Mouse (Mus musculus): ENCODE measurements at regions not wholly inside any gene's neighbourhood (a gene's known extent, or its start where the extent isn't known, plus 50 kb on each side); places are given as distances from the start of the nearest gene placed in this dataset.

- H3K27me3 ChIP-seq (ENCODE audit: control insufficient read depth in 1 of 2, insufficient read depth in 2 of 2, low read length in 2 of 2): no peaks in the 10 kb centered on the region
- DNase-seq (ENCODE audit: low read depth, low spot score): peak; percentile 80
- peaks cover 0 to 24% of the 10 kb centered on the region in 2 experiments; a peak in 2 of 4 replicates for H3K36me3 ChIP-seq (ENCODE audit: control insufficient read depth in 1 of 2, insufficient read depth in 2 of 2, low read length in 2 of 2)
- peak overlapping the region; percentile 50 for H3K9ac ChIP-seq (ENCODE audit: control insufficient read depth, low read depth, low read length, poor library complexity, severe bottlenecking)
- peak overlapping the region; percentile 39 for H3K4me3 ChIP-seq (ENCODE audit: control insufficient read depth in 1 of 2, insufficient read depth in 1 of 2, low read depth in 2 of 2, low read length in 2 of 2)
- no peaks in the 10 kb centered on the region for H3K9me3 ChIP-seq (replicated peaks; ENCODE audit: insufficient read depth, low read length)
- H3K27ac ChIP-seq (ENCODE audit: control insufficient read depth, low read depth, low read length): peak overlapping the region; percentile 87
- no peaks in the 10 kb centered on the region for H3K79me2 ChIP-seq (ENCODE audit: control insufficient read depth, insufficient read depth, low read length, poor library complexity)
- peaks cover 17 to 22% of the 10 kb centered on the region in 2 experiments for H3K4me1 ChIP-seq (ENCODE audit: control insufficient read depth in 1 of 2, insufficient read depth in 2 of 2, low read length in 2 of 2)
- TF ChIP-seq JUND (IDR thresholded peaks at IDR 0.05; ENCODE audit: low read depth, low read length) (no peak), MAX (IDR thresholded peaks at IDR 0.05; ENCODE audit: low read length) (peak; percentile 34; the same call in 1 of the 2 replicates), MXI1 (IDR thresholded peaks at IDR 0.05; ENCODE audit: low read depth, low read length) (peak; percentile 23; the same call in 1 of the 2 replicates), SMC3 (IDR thresholded peaks at IDR 0.05; ENCODE audit: low read depth, low read length) (no peak), GATA1 (IDR thresholded peaks at IDR 0.05; ENCODE audit: low read depth, low read length) (peak; percentile 88), POLR2A (IDR thresholded peaks at IDR 0.05; ENCODE audit: control insufficient read depth in 1 of 2, insufficient read depth in 1 of 2, low read depth in 1 of 2, low read length in 2 of 2, poor library complexity in 1 of 2) (no peak), GABPA (IDR thresholded peaks at IDR 0.05; ENCODE audit: low read depth, low read length) (no peak), NELFE (IDR thresholded peaks at IDR 0.05; ENCODE audit: low read depth, low read length) (no peak), KAT2A (conservative IDR thresholded peaks at IDR 0.05; ENCODE audit: low read depth, low read length) (no peak), MYB (IDR thresholded peaks at IDR 0.05; ENCODE audit: low read depth, low read length) (peak; percentile 42; the same call in 1 of the 2 replicates), MYC (IDR thresholded peaks at IDR 0.05; ENCODE audit: low read depth, low read length) (peak; percentile 70; the same call in 1 of the 2 replicates), USF1 (IDR thresholded peaks at IDR 0.05; ENCODE audit: low read depth, low read length) (no peak), ZNF384 (IDR thresholded peaks at IDR 0.05; ENCODE audit: low read depth, low read length) (no peak), ZC3H11A (IDR thresholded peaks at IDR 0.05; ENCODE audit: low read depth, low read length) (no peak), NRF1 (IDR thresholded peaks at IDR 0.05; ENCODE audit: insufficient read depth, low read depth, low read length, poor library complexity, severe bottlenecking) (no peak), EP300 (IDR thresholded peaks at IDR 0.05; ENCODE audit: low read depth in 1 of 2, low read length in 2 of 2) (peak; percentile 82 to 88), ETS1 (IDR thresholded peaks at IDR 0.05; ENCODE audit: low read depth, low read length) (peak; percentile 70; the same call in 1 of the 2 replicates), HCFC1 (IDR thresholded peaks at IDR 0.05; ENCODE audit: low read depth, low read length) (no peak), TAL1 (IDR thresholded peaks at IDR 0.05; ENCODE audit: low read length) (peak; percentile 58), ZKSCAN1 (IDR thresholded peaks at IDR 0.05; ENCODE audit: low read depth, low read length) (no peak), ZMIZ1 (IDR thresholded peaks at IDR 0.05; ENCODE audit: low read depth, low read length) (no peak), E2F4 (IDR thresholded peaks at IDR 0.05; ENCODE audit: borderline replicate concordance, low read depth, low read length) (no peak), TBP (IDR thresholded peaks at IDR 0.05; ENCODE audit: low read depth, low read length) (peak; percentile 36; the same call in 1 of the 2 replicates), MAFK (IDR thresholded peaks at IDR 0.05; ENCODE audit: borderline replicate concordance, low read depth, low read length) (peak; percentile 19; the same call in 1 of the 2 replicates), MAZ (IDR thresholded peaks at IDR 0.05; ENCODE audit: low read depth, low read length) (no peak), POLR2AphosphoS5 (IDR thresholded peaks at IDR 0.05; ENCODE audit: borderline replicate concordance, low read depth, low read length) (no peak), ELF1 (IDR thresholded peaks at IDR 0.05; ENCODE audit: low read depth, low read length) (no peak), CTCF (IDR thresholded peaks at IDR 0.05 in 2 of 3, conservative IDR thresholded peaks at IDR 0.05 in 1 of 3; ENCODE audit: control insufficient read depth in 1 of 3, insufficient read depth in 1 of 3, low read depth in 2 of 3, low read length in 3 of 3, poor library complexity in 1 of 3, severe bottlenecking in 1 of 3) (no peak), CHD1 (IDR thresholded peaks at IDR 0.05; ENCODE audit: low read depth, low read length) (no peak), MEF2A (IDR thresholded peaks at IDR 0.05; ENCODE audit: extremely low read depth, insufficient replicate concordance, low read depth, low read length, poor library complexity, severe bottlenecking) (no peak), RAD21 (IDR thresholded peaks at IDR 0.05; ENCODE audit: low read depth, low read length) (no peak), POLR2AphosphoS2 (IDR thresholded peaks at IDR 0.05; ENCODE audit: low read length) (no peak), USF2 (IDR thresholded peaks at IDR 0.05; ENCODE audit: borderline replicate concordance in 1 of 2, insufficient read depth in 1 of 2, low read depth in 1 of 2, low read length in 2 of 2) (no peak), RCOR1 (IDR thresholded peaks at IDR 0.05; ENCODE audit: low read depth, low read length) (0 out of 2 replicates have a peak, but pooled peaks have one; percentile 47), UBTF (IDR thresholded peaks at IDR 0.05; ENCODE audit: borderline replicate concordance, insufficient read depth, low read depth, low read length) (no peak), SIN3A (IDR thresholded peaks at IDR 0.05; ENCODE audit: low read length) (no peak)
These were observed 134.4 kb upstream of the Itga4 start for GRCm38 (mm10) chr2:79120610-79121345.

All from MEL (cell line).